Mouse (Mus musculus) layer of hippocampus, adult 8-10 months (tissue): ENCODE results near the gene Rbm43. TPM values are rescaled to one million over a fixed set of nuclear protein-coding genes. Genes with fewer than 3 reads are reported as not detected.
A peak's percentile ranks its signal among the peaks of the same experiment; 100 is the strongest.

Experiments used
- DNase-seq, 2 experiments: peaks; one replicate each; pipeline ENCODE4 v3.0.0; 2022; ENCODE audit warnings: low spot score in 2 of 2
- total RNA-seq, 4 experiments: library from RNA; stranded (reverse); gene quantifications; 2 replicates each; pipeline ENCODE4 v1.2.4; 2022

Rbm43 gene
- 10 to 100 TPM; 17.6 to 24.4 (median 22.5) TPM for total RNA-seq

GRCm38 (mm10) chr2:51934574-51935334 is at the start of gene Rbm43:
Rbm43 (minus strand) TSS chr2:51935163.
- DNase-seq, result peak; percentile 49 to 55

GRCm38 (mm10) chr2:51982288-51982687 is 47.3 kb upstream of the Rbm43 start:
- no peak for DNase-seq

GRCm38 (mm10) chr2:51981630-51982029 is 46.7 kb upstream of the Rbm43 start:
- no peak for DNase-seq

- no peak for DNase-seq
Measured at GRCm38 (mm10) chr2:51973410-51973968, 38.5 kb upstream of the Rbm43 start, which contains the start of gene Nmi. Nmi (minus strand) TSS chr2:51973494.

GRCm38 (mm10) chr2:51972641-51973409 is 37.9 kb upstream of the Rbm43 start:
- peak in 1 of 2 experiments; percentile 12 for DNase-seq

- DNase-seq, result no peak
Measured at GRCm38 (mm10) chr2:51972142-51972541, 37.2 kb upstream of the Rbm43 start.

- DNase-seq, result no peak
Measured at GRCm38 (mm10) chr2:51970897-51971296, 35.9 kb upstream of the Rbm43 start.

- no peak for DNase-seq
Measured at GRCm38 (mm10) chr2:51967288-51967687, 32.3 kb upstream of the Rbm43 start.

- no peak for DNase-seq
Measured at GRCm38 (mm10) chr2:51953648-51954204, 18.8 kb upstream of the Rbm43 start.

- DNase-seq, result no peak
Measured at GRCm38 (mm10) chr2:51950876-51951275, 15.9 kb upstream of the Rbm43 start.

- no peak for DNase-seq
Measured at GRCm38 (mm10) chr2:51948105-51948830, 13.3 kb upstream of the Rbm43 start.

GRCm38 (mm10) chr2:51945812-51946211 is 10.8 kb upstream of the Rbm43 start:
- no peak for DNase-seq

GRCm38 (mm10) chr2:51941832-51942231 is 6.9 kb upstream of the Rbm43 start:
- no peak for DNase-seq

GRCm38 (mm10) chr2:51938750-51939149 is 3.8 kb upstream of the Rbm43 start:
- DNase-seq, result no peak

GRCm38 (mm10) chr2:51937004-51937403 is 2.0 kb upstream of the Rbm43 start:
- no peak for DNase-seq

GRCm38 (mm10) chr2:51936585-51936984 is 1.6 kb upstream of the Rbm43 start:
- no peak for DNase-seq

- DNase-seq, result no peak
Measured at GRCm38 (mm10) chr2:51935921-51936320, 958 bp upstream of the Rbm43 start.

GRCm38 (mm10) chr2:51933341-51934134 is 1.4 kb downstream of the Rbm43 start:
- DNase-seq, result no peak

- no peak for DNase-seq
Measured at GRCm38 (mm10) chr2:51931241-51931640, 3.7 kb downstream of the Rbm43 start.

- DNase-seq, result peak in 1 of 2 experiments; percentile 72
Measured at GRCm38 (mm10) chr2:51914944-51915680, 19.9 kb downstream of the Rbm43 start.
